Mouse (Mus musculus) urinary bladder, postnatal 4 days (tissue): ENCODE results near the gene Ankdd1b.

Experiments
- DNase-seq, 2 experiments: peaks; one replicate each; pipeline ENCODE4 v3.0.0; 2021 to 2022; ENCODE audit warnings: low spot score in 2 of 2

Gene Ankdd1b

GRCm38 (mm10) chr13:96407040-96407439, 64.0 kb downstream of the Ankdd1b start:
- DNase-seq = peak in 1 of 2 experiments; percentile 30

GRCm38 (mm10) chr13:96405518-96405917, 65.5 kb downstream of the Ankdd1b start:
- no peak for DNase-seq

- no peak for DNase-seq
Measured at GRCm38 (mm10) chr13:96401251-96401650, 69.7 kb downstream of the Ankdd1b start.

GRCm38 (mm10) chr13:96389301-96389700, 81.7 kb downstream of the Ankdd1b start:
- DNase-seq = no peak

GRCm38 (mm10) chr13:96388042-96388888, 82.7 kb downstream of the Ankdd1b start, which contains the start of gene Poc5:
TSS of gene Poc5 (plus strand) at chr13:96388294.
- DNase-seq = peak; percentile 97

GRCm38 (mm10) chr13:96377883-96378282, 93.1 kb downstream of the Ankdd1b start:
- DNase-seq = no peak

GRCm38 (mm10) chr13:96376871-96377270, 94.1 kb downstream of the Ankdd1b start:
- DNase-seq = peak in 1 of 2 experiments; percentile 32

- no peak for DNase-seq
Measured at GRCm38 (mm10) chr13:96375519-96375918, 95.5 kb downstream of the Ankdd1b start.
